Mouse (Mus musculus) splenic B cell, adult 2 months (primary cell): ENCODE data around the gene Ptprd.

Source experiments
- DNase-seq: peaks from one replicate; pipeline ENCODE4 v3.0.0-alpha.2; 2011; ENCODE audit warnings: low read depth, low spot score
- H3K27me3 ChIP-seq: 2 replicates; pipeline ENCODE4 v1.6.1; 2012; ENCODE audit warnings: mild to moderate bottlenecking, low read length, moderate library complexity, mixed read lengths; ENCODE audit not compliant: control insufficient read depth, poor library complexity, insufficient read depth, severe bottlenecking
- H3K36me3 ChIP-seq: 2 replicates; pipeline ENCODE4 v1.6.1; 2012; ENCODE audit warnings: mild to moderate bottlenecking, low read length, moderate library complexity, mixed read lengths; ENCODE audit not compliant: control insufficient read depth, poor library complexity, insufficient read depth, severe bottlenecking

Gene Ptprd

GRCm38 (mm10) chr4:77717792-77718191, 494.0 kb downstream of the Ptprd start:
- no peaks in the 10 kb centered on the region for H3K27me3 ChIP-seq
- no peak for DNase-seq
- H3K36me3 ChIP-seq = no peaks in the 10 kb centered on the region

- no peak for DNase-seq
- Histone ChIP-seq H3K36me3 (no peaks in the 10 kb centered on the region), H3K27me3 (no peaks in the 10 kb centered on the region)
These were observed 501.5 kb downstream of the Ptprd start for GRCm38 (mm10) chr4:77710231-77710630.

GRCm38 (mm10) chr4:77698294-77698693, 513.5 kb downstream of the Ptprd start:
- Histone ChIP-seq H3K27me3 (no peaks in the 10 kb centered on the region), H3K36me3 (no peaks in the 10 kb centered on the region)
- no peak for DNase-seq

GRCm38 (mm10) chr4:77675798-77676197, 536.0 kb downstream of the Ptprd start:
- Histone ChIP-seq H3K27me3 (no peaks in the 10 kb centered on the region), H3K36me3 (no peaks in the 10 kb centered on the region)
- DNase-seq = no peak

GRCm38 (mm10) chr4:77664761-77665160, 547.0 kb downstream of the Ptprd start:
- no peak for DNase-seq

GRCm38 (mm10) chr4:77662309-77662708, 549.5 kb downstream of the Ptprd start:
- Histone ChIP-seq H3K36me3 (no peaks in the 10 kb centered on the region), H3K27me3 (no peaks in the 10 kb centered on the region)
- no peak for DNase-seq

More at GRCm38 (mm10) chr4:77664761-77665160, 547.0 kb downstream of the Ptprd start:
- Histone ChIP-seq H3K27me3 (no peaks in the 10 kb centered on the region), H3K36me3 (no peaks in the 10 kb centered on the region)

GRCm38 (mm10) chr4:77655669-77656068, 556.1 kb downstream of the Ptprd start:
- Histone ChIP-seq H3K36me3 (no peaks in the 10 kb centered on the region), H3K27me3 (no peaks in the 10 kb centered on the region)
- no peak for DNase-seq

GRCm38 (mm10) chr4:77649615-77650325, 562.0 kb downstream of the Ptprd start:
- DNase-seq = no peak
- Histone ChIP-seq H3K36me3 (no peaks in the 10 kb centered on the region), H3K27me3 (no peaks in the 10 kb centered on the region)

GRCm38 (mm10) chr4:77648911-77649310, 562.9 kb downstream of the Ptprd start:
- Histone ChIP-seq H3K27me3 (no peaks in the 10 kb centered on the region), H3K36me3 (no peaks in the 10 kb centered on the region)
- no peak for DNase-seq

- Histone ChIP-seq H3K36me3 (no peaks in the 10 kb centered on the region), H3K27me3 (no peaks in the 10 kb centered on the region)
- no peak for DNase-seq
These were observed 564.2 kb downstream of the Ptprd start for GRCm38 (mm10) chr4:77647451-77648137.

- Histone ChIP-seq H3K27me3 (no peaks in the 10 kb centered on the region), H3K36me3 (no peaks in the 10 kb centered on the region)
- DNase-seq = no peak
These were observed 567.3 kb downstream of the Ptprd start for GRCm38 (mm10) chr4:77644435-77644834.

GRCm38 (mm10) chr4:77640022-77640421, 571.7 kb downstream of the Ptprd start:
- no peaks in the 10 kb centered on the region for H3K27me3 ChIP-seq
- H3K36me3 ChIP-seq = no peaks in the 10 kb centered on the region
- DNase-seq = no peak

- no peak for DNase-seq
- no peaks in the 10 kb centered on the region for H3K36me3 ChIP-seq
- H3K27me3 ChIP-seq = no peaks in the 10 kb centered on the region
These were observed 598.6 kb downstream of the Ptprd start for GRCm38 (mm10) chr4:77613129-77613528.

- H3K27me3 ChIP-seq = no peaks in the 10 kb centered on the region
- no peak for DNase-seq
- no peaks in the 10 kb centered on the region for H3K36me3 ChIP-seq
These were observed 625.1 kb downstream of the Ptprd start for GRCm38 (mm10) chr4:77586624-77587023.

GRCm38 (mm10) chr4:77586222-77586621, 625.5 kb downstream of the Ptprd start:
- DNase-seq = no peak
- Histone ChIP-seq H3K36me3 (no peaks in the 10 kb centered on the region), H3K27me3 (no peaks in the 10 kb centered on the region)
